Mouse (Mus musculus): ENCODE measurements at regions not wholly inside any gene's neighbourhood (a gene's known extent, or its start where the extent isn't known, plus 50 kb on each side); places are given as distances from the start of the nearest gene placed in this dataset.

GRCm38 (mm10) chr12:94580345-94580744 lies 1111.7 kb upstream of the Flrt2 start:
- no peaks in the 10 kb centered on the region for H3K27me3 ChIP-seq (ENCODE audit: control insufficient read depth, insufficient read depth, insufficient read length)
- no peaks in the 10 kb centered on the region for H3K79me2 ChIP-seq (ENCODE audit: control insufficient read depth, insufficient read depth)
- H3ac ChIP-seq (ENCODE audit: control insufficient read depth, insufficient read length) = no peak overlapping the region
- H3K4me2 ChIP-seq (ENCODE audit: low read depth) = no peak overlapping the region
- no peak overlapping the region for H3K4me3 ChIP-seq
- no peaks in the 10 kb centered on the region for H3K36me3 ChIP-seq (ENCODE audit: control insufficient read depth, insufficient read depth)
- TF ChIP-seq E2F4 (IDR thresholded peaks at IDR 0.05; ENCODE audit: insufficient read depth) (no peak), TCF3 (IDR thresholded peaks at IDR 0.05; ENCODE audit: insufficient read length, low read depth) (no peak), MYOD1 (IDR thresholded peaks at IDR 0.05; ENCODE audit: control insufficient read depth in 1 of 3, insufficient read length in 2 of 3, low read depth in 2 of 3) (no peak), REST (IDR thresholded peaks at IDR 0.05; ENCODE audit: insufficient read depth, insufficient read length) (no peak), POLR2AphosphoS2 (IDR thresholded peaks at IDR 0.05; ENCODE audit: insufficient read length, low read depth) (no peak), POLR2A (IDR thresholded peaks at IDR 0.05; ENCODE audit: insufficient read length, low read depth) (no peak), SRF (IDR thresholded peaks at IDR 0.05; ENCODE audit: control insufficient read depth, insufficient read length, low read depth) (no peak), USF1 (IDR thresholded peaks at IDR 0.05; ENCODE audit: low read depth) (no peak), MYOG (IDR thresholded peaks at IDR 0.05; ENCODE audit: control insufficient read depth in 1 of 3, insufficient read depth in 1 of 3, insufficient read length in 2 of 3, low read depth in 2 of 3) (no peak), CEBPB (IDR thresholded peaks at IDR 0.05; ENCODE audit: insufficient read depth, poor library complexity, severe bottlenecking) (no peak), MAX (IDR thresholded peaks at IDR 0.05; ENCODE audit: low read depth) (no peak)

DNA sequence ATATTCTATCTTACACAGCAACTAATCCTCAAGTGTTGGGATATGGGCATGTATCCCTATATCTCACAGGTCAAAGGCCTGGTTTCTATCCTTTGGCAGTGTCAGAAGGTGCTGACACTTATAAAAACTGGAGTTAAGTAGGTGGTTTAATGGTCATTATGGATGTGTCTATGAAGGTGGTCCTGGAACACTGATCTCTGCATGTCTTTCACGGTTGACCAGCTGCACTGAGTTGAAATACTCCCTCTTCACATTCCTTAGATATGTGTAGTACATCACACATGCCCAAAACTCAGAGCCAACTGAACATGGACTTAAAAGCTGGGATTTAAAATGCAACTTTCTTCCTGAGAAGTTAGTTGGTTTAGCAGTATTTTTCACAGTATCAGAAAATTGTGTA lies 1107.7 kb upstream of the Flrt2 start:
- no peak for TF ChIP-seq MAX (IDR thresholded peaks at IDR 0.05; ENCODE audit: low read depth)
- no peak for TF ChIP-seq USF1 (IDR thresholded peaks at IDR 0.05; ENCODE audit: low read depth)
- TF ChIP-seq REST (IDR thresholded peaks at IDR 0.05; ENCODE audit: insufficient read depth, insufficient read length) = no peak
- no peak for TF ChIP-seq MYOG (IDR thresholded peaks at IDR 0.05; ENCODE audit: control insufficient read depth in 1 of 3, insufficient read depth in 1 of 3, insufficient read length in 2 of 3, low read depth in 2 of 3)
- no peak for TF ChIP-seq CEBPB (IDR thresholded peaks at IDR 0.05; ENCODE audit: insufficient read depth, poor library complexity, severe bottlenecking)
- no peak for TF ChIP-seq TCF12 (IDR thresholded peaks at IDR 0.05; ENCODE audit: insufficient read depth, poor library complexity, severe bottlenecking)
- TF ChIP-seq SRF (IDR thresholded peaks at IDR 0.05; ENCODE audit: control insufficient read depth, insufficient read length, low read depth) = no peak
- H3K79me2 ChIP-seq (ENCODE audit: control insufficient read depth, insufficient read depth) = no peaks in the 10 kb centered on the region
- no peaks in the 10 kb centered on the region for H3K36me3 ChIP-seq (ENCODE audit: control insufficient read depth, insufficient read depth)
- no peak overlapping the region for H3ac ChIP-seq (ENCODE audit: control insufficient read depth, insufficient read length)
- no peaks in the 10 kb centered on the region for H3K27me3 ChIP-seq (ENCODE audit: control insufficient read depth, insufficient read depth, insufficient read length)
- no peak overlapping the region for H3K4me2 ChIP-seq (ENCODE audit: low read depth)
- H3K4me3 ChIP-seq = no peak overlapping the region

DNA sequence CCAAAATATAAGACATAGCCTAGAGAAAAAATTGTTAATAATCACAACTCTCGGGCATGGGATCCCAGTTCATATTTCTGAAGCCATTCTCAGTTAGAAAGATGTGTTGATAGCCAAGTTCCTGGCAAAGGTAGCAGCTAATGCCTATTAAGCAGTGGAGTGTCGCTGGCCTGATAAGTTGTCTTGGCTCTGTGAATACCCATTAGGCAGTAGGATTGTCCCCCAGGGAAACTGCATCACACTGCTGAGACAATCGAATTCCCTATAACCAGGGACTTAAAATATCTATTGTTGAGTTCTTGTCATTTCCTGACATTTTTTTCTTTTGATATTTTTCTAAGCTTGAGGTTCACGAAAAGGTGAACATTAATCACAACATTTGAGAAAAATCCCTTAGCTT lies 1105.0 kb upstream of the Flrt2 start:
- no peak overlapping the region for H3ac ChIP-seq (ENCODE audit: control insufficient read depth, insufficient read length)
- H3K4me2 ChIP-seq (ENCODE audit: low read depth) = no peak overlapping the region
- no peak overlapping the region for H3K4me3 ChIP-seq
- TF ChIP-seq E2F4 (IDR thresholded peaks at IDR 0.05; ENCODE audit: insufficient read depth) (no peak), REST (IDR thresholded peaks at IDR 0.05; ENCODE audit: insufficient read depth, insufficient read length) (no peak), POLR2A (IDR thresholded peaks at IDR 0.05; ENCODE audit: insufficient read length, low read depth) (no peak), MYOG (IDR thresholded peaks at IDR 0.05; ENCODE audit: control insufficient read depth in 1 of 3, insufficient read depth in 1 of 3, insufficient read length in 2 of 3, low read depth in 2 of 3) (no peak), MYOD1 (IDR thresholded peaks at IDR 0.05; ENCODE audit: control insufficient read depth in 1 of 3, insufficient read length in 2 of 3, low read depth in 2 of 3) (no peak), SRF (IDR thresholded peaks at IDR 0.05; ENCODE audit: control insufficient read depth, insufficient read length, low read depth) (no peak), CEBPB (IDR thresholded peaks at IDR 0.05; ENCODE audit: insufficient read depth, poor library complexity, severe bottlenecking) (no peak), USF1 (IDR thresholded peaks at IDR 0.05; ENCODE audit: low read depth) (no peak), POLR2AphosphoS2 (IDR thresholded peaks at IDR 0.05; ENCODE audit: insufficient read length, low read depth) (no peak), TCF12 (IDR thresholded peaks at IDR 0.05; ENCODE audit: insufficient read depth, poor library complexity, severe bottlenecking) (no peak)
- H3K27me3 ChIP-seq (ENCODE audit: control insufficient read depth, insufficient read depth, insufficient read length) = no peaks in the 10 kb centered on the region
- H3K79me2 ChIP-seq (ENCODE audit: control insufficient read depth, insufficient read depth) = no peaks in the 10 kb centered on the region
- no peaks in the 10 kb centered on the region for H3K36me3 ChIP-seq (ENCODE audit: control insufficient read depth, insufficient read depth)

GRCm38 (mm10) chr12:94588599-94588998 lies 1103.4 kb upstream of the Flrt2 start:
- Histone ChIP-seq H3ac (ENCODE audit: control insufficient read depth, insufficient read length) (no peak overlapping the region), H3K4me2 (ENCODE audit: low read depth) (no peak overlapping the region), H3K4me3 (no peak overlapping the region), H3K79me2 (ENCODE audit: control insufficient read depth, insufficient read depth) (no peaks in the 10 kb centered on the region), H3K36me3 (ENCODE audit: control insufficient read depth, insufficient read depth) (no peaks in the 10 kb centered on the region), H3K27me3 (ENCODE audit: control insufficient read depth, insufficient read depth, insufficient read length) (no peaks in the 10 kb centered on the region)
- TF ChIP-seq REST (IDR thresholded peaks at IDR 0.05; ENCODE audit: insufficient read depth, insufficient read length) (no peak), MYOG (IDR thresholded peaks at IDR 0.05; ENCODE audit: control insufficient read depth in 1 of 3, insufficient read depth in 1 of 3, insufficient read length in 2 of 3, low read depth in 2 of 3) (no peak), MYOD1 (IDR thresholded peaks at IDR 0.05; ENCODE audit: control insufficient read depth in 1 of 3, insufficient read length in 2 of 3, low read depth in 2 of 3) (no peak), TCF3 (IDR thresholded peaks at IDR 0.05; ENCODE audit: insufficient read length, low read depth) (no peak), USF1 (IDR thresholded peaks at IDR 0.05; ENCODE audit: low read depth) (no peak), MAX (IDR thresholded peaks at IDR 0.05; ENCODE audit: low read depth) (no peak), POLR2AphosphoS2 (IDR thresholded peaks at IDR 0.05; ENCODE audit: insufficient read length, low read depth) (no peak), POLR2A (IDR thresholded peaks at IDR 0.05; ENCODE audit: insufficient read length, low read depth) (no peak)

- H3K4me2 ChIP-seq (ENCODE audit: low read depth) = no peak overlapping the region
These were observed 1103.0 kb upstream of the Flrt2 start for GRCm38 (mm10) chr12:94589033-94589432.

More at GRCm38 (mm10) chr12:94589033-94589432, 1103.0 kb upstream of the Flrt2 start:
- Histone ChIP-seq H3K36me3 (ENCODE audit: control insufficient read depth, insufficient read depth) (no peaks in the 10 kb centered on the region), H3ac (ENCODE audit: control insufficient read depth, insufficient read length) (no peak overlapping the region), H3K79me2 (ENCODE audit: control insufficient read depth, insufficient read depth) (no peaks in the 10 kb centered on the region), H3K27me3 (ENCODE audit: control insufficient read depth, insufficient read depth, insufficient read length) (no peaks in the 10 kb centered on the region), H3K4me3 (no peak overlapping the region)
- TF ChIP-seq POLR2AphosphoS2 (IDR thresholded peaks at IDR 0.05; ENCODE audit: insufficient read length, low read depth) = no peak
- TF ChIP-seq SRF (IDR thresholded peaks at IDR 0.05; ENCODE audit: control insufficient read depth, insufficient read length, low read depth) = no peak
- no peak for TF ChIP-seq TCF12 (IDR thresholded peaks at IDR 0.05; ENCODE audit: insufficient read depth, poor library complexity, severe bottlenecking)
- no peak for TF ChIP-seq TCF3 (IDR thresholded peaks at IDR 0.05; ENCODE audit: insufficient read length, low read depth)
- TF ChIP-seq MYOD1 (IDR thresholded peaks at IDR 0.05; ENCODE audit: control insufficient read depth in 1 of 3, insufficient read length in 2 of 3, low read depth in 2 of 3) = no peak
- no peak for TF ChIP-seq USF1 (IDR thresholded peaks at IDR 0.05; ENCODE audit: low read depth)
- TF ChIP-seq E2F4 (IDR thresholded peaks at IDR 0.05; ENCODE audit: insufficient read depth) = no peak
- TF ChIP-seq MAX (IDR thresholded peaks at IDR 0.05; ENCODE audit: low read depth) = no peak
- no peak for TF ChIP-seq CEBPB (IDR thresholded peaks at IDR 0.05; ENCODE audit: insufficient read depth, poor library complexity, severe bottlenecking)
- no peak for TF ChIP-seq POLR2A (IDR thresholded peaks at IDR 0.05; ENCODE audit: insufficient read length, low read depth)
- no peak for TF ChIP-seq MYOG (IDR thresholded peaks at IDR 0.05; ENCODE audit: control insufficient read depth in 1 of 3, insufficient read depth in 1 of 3, insufficient read length in 2 of 3, low read depth in 2 of 3)
- no peak for TF ChIP-seq REST (IDR thresholded peaks at IDR 0.05; ENCODE audit: insufficient read depth, insufficient read length)

Measured in myocyte (in vitro differentiated cells).